Mouse (Mus musculus): Measurements from ENCODE around the gene Vat1.
"Not testable (repeated sequence)": the region's sequence is repeated elsewhere in the genome, so short reads cannot be mapped to it uniquely, and the experiment has no call there.

The Vat1 gene

GRCm38 (mm10) chr11:101442127-101442693 is 23.8 kb downstream of the Vat1 start, which contains the start of gene Rpl27:
Gene Rpl27, plus strand, starts transcription at chr11:101442298.
- in situ Hi-C loops (cut with MboI, MseI) = no loop called here

- in situ Hi-C loops (cut with MboI, MseI) = not testable (repeated sequence)
Observed at GRCm38 (mm10) chr11:101441450-101442126, 24.4 kb downstream of the Vat1 start.

GRCm38 (mm10) chr11:101438006-101438405 is 28.0 kb downstream of the Vat1 start:
- in situ Hi-C loops (cut with MboI, MseI) = not testable (repeated sequence)

- in situ Hi-C loops (cut with MboI, MseI) = no loop called here
Observed at GRCm38 (mm10) chr11:101436916-101437315, 29.1 kb downstream of the Vat1 start.

- in situ Hi-C loops (cut with MboI, MseI) = no loop called here
Observed at GRCm38 (mm10) chr11:101435831-101436230, 30.2 kb downstream of the Vat1 start.

- in situ Hi-C loops (cut with MboI, MseI) = no loop called here
Observed at GRCm38 (mm10) chr11:101433396-101433795, 32.6 kb downstream of the Vat1 start.

GRCm38 (mm10) chr11:101431327-101431726 is 34.7 kb downstream of the Vat1 start:
- in situ Hi-C loops (cut with MboI, MseI) = no loop called here

- in situ Hi-C loops (cut with MboI, MseI) = no loop called here
Observed at GRCm38 (mm10) chr11:101426165-101426564, 39.9 kb downstream of the Vat1 start.

GRCm38 (mm10) chr11:101424925-101425813 is 40.9 kb downstream of the Vat1 start, which contains the start of the genes Rundc1 and Ptges3l:
Gene Rundc1, plus strand, starts transcription at chr11:101425085.
Gene Ptges3l, minus strand, starts transcription at chr11:101425333.
- in situ Hi-C loops (cut with MboI, MseI) = no loop called here

- in situ Hi-C loops (cut with MboI, MseI) = no loop called here
Observed at GRCm38 (mm10) chr11:101424105-101424851, 41.8 kb downstream of the Vat1 start, which contains the start of gene Gm27029. Gene Gm27029, minus strand, starts transcription at chr11:101424796.

GRCm38 (mm10) chr11:101420148-101420547 is 45.9 kb downstream of the Vat1 start:
- in situ Hi-C loops (cut with MboI, MseI) = no loop called here

- in situ Hi-C loops (cut with MboI, MseI) = no loop called here
Observed at GRCm38 (mm10) chr11:101419610-101420009, 46.4 kb downstream of the Vat1 start.

- in situ Hi-C loops (cut with MboI, MseI) = no loop called here
Observed at GRCm38 (mm10) chr11:101418991-101419390, 47.0 kb downstream of the Vat1 start.

GRCm38 (mm10) chr11:101417101-101417855 is 48.8 kb downstream of the Vat1 start, which contains the start of gene Aarsd1:
Gene Aarsd1, minus strand, starts transcription at chr11:101417615.
- in situ Hi-C loops (cut with MboI, MseI) = no loop called here

GRCm38 (mm10) chr11:101416433-101417100 is 49.5 kb downstream of the Vat1 start:
- in situ Hi-C loops (cut with MboI, MseI) = no loop called here

- in situ Hi-C loops (cut with MboI, MseI) = no loop called here
Observed at GRCm38 (mm10) chr11:101415306-101415705, 50.7 kb downstream of the Vat1 start.

Measured in T-helper 2 cell (primary cell).